Mouse (Mus musculus) activated CD4-positive, CD25-positive, alpha-beta regulatory T cell, adult 4 months (primary cell): ENCODE results near the gene Pacs2. TPM values are rescaled to one million over a fixed set of nuclear protein-coding genes. Genes with fewer than 3 reads are reported as not detected.

Source experiments
- ATAC-seq: one replicate; pipeline ENCODE4 v1.8.0; 2017
- polyA plus RNA-seq, 2 experiments: library from polyadenylated mRNA; unstranded; fragments of 100-300 nt; shearing (Covaris generic); gene quantifications; one replicate each; pipeline ENCODE4 v1.2.1; 2017

The Pacs2 gene
- 1 to 10 TPM; 5.4 to 6.6 TPM for polyA plus RNA-seq

GRCm38 (mm10) chr12:113013604-113014558 is at the start of gene Pacs2:
TSS of gene Pacs2 (plus strand) at chr12:113014508.
- peak; percentile 90 for ATAC-seq

DNA sequence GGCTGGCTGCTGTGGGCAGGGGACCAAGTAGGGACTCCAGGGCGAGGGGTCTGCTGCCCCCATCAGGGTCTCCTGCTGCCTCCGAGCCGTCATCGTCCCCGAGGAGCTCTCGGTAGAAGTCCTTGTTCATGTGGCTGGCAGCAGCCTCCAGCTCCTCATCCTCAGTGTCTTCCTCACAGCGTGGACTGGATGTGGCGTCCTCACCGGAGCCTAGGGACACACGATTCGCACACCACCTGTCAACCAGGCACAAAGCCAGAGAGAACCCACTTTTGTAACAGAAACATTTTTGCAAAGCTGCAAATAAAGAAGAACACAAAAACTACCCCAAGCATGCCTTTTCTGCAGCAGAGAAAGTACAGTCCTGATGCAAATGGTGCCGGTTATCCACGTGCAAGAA is 48.5 kb upstream of the Pacs2 start:
- no peak for ATAC-seq

- no peak for ATAC-seq
Observed at GRCm38 (mm10) chr12:112968943-112969342, 45.4 kb upstream of the Pacs2 start.

GRCm38 (mm10) chr12:112969616-112970015 is 44.7 kb upstream of the Pacs2 start:
- ATAC-seq = no peak

GRCm38 (mm10) chr12:112974736-112975135 is 39.6 kb upstream of the Pacs2 start:
- ATAC-seq = no peak

- ATAC-seq = peak; percentile 94
Observed at GRCm38 (mm10) chr12:112976371-112977073, 37.8 kb upstream of the Pacs2 start, which contains the start of gene Btbd6. TSS of gene Btbd6 (plus strand) at chr12:112976482.

DNA sequence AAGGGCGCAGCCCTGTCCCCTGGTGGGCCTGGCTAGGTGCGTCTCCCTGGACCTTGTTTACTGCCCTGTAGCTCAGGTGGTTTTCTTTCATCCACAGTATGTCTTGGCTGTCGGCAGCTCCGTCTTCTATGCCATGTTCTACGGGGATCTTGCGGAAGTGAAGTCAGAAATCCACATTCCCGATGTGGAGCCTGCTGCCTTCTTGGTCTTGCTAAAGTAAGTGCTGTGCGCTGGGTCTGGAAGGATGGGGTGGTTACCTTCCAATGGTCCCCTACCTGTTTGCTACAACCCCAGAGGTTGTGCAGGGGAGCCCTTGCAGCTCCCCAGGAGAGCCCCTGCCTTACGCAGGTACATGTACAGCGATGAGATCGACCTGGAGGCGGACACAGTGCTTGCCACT is 37.2 kb upstream of the Pacs2 start:
- no peak for ATAC-seq

- no peak for ATAC-seq
Observed at GRCm38 (mm10) chr12:112982031-112982430, 32.3 kb upstream of the Pacs2 start.

DNA sequence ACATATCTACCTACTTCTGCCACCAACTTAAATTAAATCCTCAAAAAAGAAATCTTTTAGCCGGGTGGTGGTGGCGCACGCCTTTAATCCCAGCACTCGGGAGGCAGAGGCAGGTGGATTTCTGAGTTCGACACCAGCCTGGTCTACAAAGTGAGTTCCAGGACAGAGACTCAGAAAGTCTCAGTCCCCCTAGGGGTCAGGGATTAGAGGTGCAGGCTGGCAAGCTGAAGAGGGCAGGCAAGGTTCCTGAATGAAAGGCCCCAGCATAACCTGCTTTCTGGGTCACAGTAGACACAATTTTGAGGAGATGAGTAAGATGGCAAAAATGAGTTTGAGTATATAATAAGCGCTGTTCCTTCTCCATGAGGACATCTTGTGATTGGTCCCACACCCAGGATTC is 29.0 kb upstream of the Pacs2 start:
- ATAC-seq = peak; percentile 54

- no peak for ATAC-seq
Observed at GRCm38 (mm10) chr12:112987877-112988276, 26.4 kb upstream of the Pacs2 start.

DNA sequence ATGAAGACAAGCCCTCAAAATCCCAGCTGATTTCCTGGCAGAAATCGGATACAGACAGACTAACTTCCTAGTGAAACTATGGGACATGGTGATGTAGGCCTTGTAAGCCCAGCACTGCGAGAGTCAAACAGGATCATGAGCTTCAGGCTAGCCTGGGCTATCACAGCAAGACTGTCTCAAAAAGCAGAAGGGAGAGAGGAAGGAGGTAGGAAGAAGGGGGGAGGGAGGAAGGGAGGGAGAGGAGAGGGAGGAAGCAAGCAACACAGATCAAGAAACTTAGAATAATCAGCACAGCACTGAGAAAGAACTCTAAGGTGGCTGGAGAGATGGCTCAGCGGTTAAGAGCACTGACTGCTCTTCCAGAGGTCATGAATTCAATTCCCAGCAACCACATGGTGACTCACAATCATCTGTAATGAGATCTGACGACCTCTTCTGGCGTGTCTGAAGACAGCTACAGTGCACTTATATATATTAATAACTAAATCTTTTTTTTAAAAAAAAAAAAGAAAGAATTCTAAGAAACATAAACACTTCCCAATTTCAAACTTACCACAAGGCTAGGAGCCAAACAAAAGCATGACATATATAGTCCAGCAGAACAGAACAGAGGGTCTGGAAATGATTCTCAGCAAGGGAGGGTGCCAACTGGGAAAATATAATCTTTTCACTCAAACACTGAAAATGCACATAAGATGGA is 23.5 kb upstream of the Pacs2 start:
- no peak for ATAC-seq

DNA sequence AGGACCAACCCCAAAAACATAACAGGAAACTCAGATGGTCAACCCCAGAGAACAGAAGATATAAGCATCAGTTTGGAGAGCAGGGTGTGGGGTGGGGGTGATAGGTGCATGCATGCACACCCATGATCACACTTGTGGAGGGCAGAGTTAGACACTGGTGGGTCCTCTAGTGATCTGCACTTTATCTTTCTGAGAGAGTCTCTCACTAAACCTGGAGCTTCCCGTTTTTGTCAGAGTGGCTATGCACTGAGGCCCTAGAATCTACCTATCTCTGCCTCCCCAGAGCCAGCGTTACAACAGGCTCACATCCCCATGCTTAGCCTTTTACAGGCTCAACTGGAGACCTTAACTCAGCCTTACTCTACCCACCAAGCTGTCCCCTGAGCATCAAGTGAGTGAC is 22.9 kb upstream of the Pacs2 start:
- no peak for ATAC-seq

- ATAC-seq = no peak
Observed at GRCm38 (mm10) chr12:112994153-112994552, 20.2 kb upstream of the Pacs2 start.

- no peak for ATAC-seq
Observed at GRCm38 (mm10) chr12:112999569-113000293, 14.6 kb upstream of the Pacs2 start.

GRCm38 (mm10) chr12:113000294-113001132 is 13.8 kb upstream of the Pacs2 start, which contains the start of gene Brf1:
TSS of gene Brf1 (minus strand) at chr12:113000704.
- ATAC-seq = peak; percentile 94

DNA sequence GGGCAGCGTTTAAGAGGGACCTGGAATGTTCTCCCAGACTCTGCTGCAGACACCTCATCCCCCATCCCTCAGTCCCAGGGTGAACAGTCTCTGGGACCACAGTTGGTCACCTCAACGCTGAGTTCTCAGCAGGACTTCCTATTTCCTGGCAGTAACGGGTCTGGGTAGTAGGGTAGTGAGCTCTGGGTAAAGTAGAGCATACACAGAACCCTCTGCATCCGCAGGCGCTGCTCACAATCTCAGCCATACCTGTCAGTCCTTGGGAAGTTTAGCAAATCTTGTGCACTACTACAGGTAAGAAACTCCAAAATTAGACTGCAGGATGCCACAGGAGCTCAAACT is 13.2 kb upstream of the Pacs2 start:
- peak; percentile 25 for ATAC-seq

DNA sequence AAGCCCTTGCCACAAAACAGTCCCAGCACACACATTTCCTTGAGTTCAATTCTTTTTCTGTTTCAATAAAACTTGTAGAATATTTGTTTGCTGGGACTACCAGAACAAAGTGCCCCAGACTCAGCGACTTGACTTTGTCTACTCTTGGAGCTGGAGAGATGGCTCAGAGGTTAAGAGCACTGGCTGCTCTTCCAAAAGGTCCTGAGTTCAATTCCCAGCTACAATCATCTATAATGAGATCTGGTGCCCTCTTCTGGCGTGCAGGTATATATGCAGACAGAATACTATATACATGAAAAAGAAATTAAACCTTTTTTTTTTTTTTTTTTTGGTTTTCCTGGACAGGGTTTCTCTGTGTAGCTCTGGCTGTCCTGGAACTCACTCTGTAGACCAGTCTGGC is 11.6 kb upstream of the Pacs2 start:
- ATAC-seq = no peak

GRCm38 (mm10) chr12:113004011-113004410 is 10.3 kb upstream of the Pacs2 start:
- no peak for ATAC-seq

- peak; percentile 29 for ATAC-seq
Observed at GRCm38 (mm10) chr12:113004993-113005392, 9.3 kb upstream of the Pacs2 start.

DNA sequence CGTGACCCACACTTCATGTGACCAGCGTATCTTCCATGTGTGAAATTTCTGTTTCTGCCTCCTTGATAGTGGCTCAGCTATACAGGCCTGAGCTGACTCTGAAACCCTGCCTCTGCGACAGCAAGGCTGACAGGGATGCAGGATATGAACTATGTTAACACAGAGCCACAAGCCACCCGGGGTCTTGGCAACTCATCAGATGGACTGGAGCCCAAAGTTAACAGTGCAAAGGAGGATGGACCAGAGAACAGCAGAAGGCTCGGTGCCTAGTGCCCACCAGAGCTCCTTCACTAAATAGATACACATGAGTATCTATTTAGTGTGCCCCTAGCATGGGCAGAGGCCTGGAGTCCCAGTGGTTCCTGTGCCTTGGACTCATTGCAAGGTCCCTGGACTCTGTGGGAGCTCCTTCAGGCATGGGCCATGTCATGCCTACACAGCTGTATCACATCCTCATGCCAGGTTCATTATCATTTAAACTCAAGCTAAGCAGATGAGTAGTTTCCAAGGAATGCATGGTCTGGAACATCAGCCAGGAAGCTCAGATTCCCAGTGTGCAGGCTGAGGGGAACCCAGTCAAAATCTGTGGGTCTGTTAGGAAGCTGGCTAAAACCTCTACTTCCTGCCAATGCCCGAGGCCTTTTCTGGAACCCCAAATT is 2.5 kb upstream of the Pacs2 start:
- no peak for ATAC-seq

- ATAC-seq = no peak
Observed at GRCm38 (mm10) chr12:113012443-113012842, 1.9 kb upstream of the Pacs2 start.
